Mouse (Mus musculus) mature B cell (primary cell): ENCODE data around the gene Rpain.

ENCODE experiments used
- in situ Hi-C: fragments of 300-500 bp; cut with MboI; formaldehyde crosslinking; loops from 2 replicates; pipeline ENCODE4 v1.14.3; 2019

Rpain gene

DNA sequence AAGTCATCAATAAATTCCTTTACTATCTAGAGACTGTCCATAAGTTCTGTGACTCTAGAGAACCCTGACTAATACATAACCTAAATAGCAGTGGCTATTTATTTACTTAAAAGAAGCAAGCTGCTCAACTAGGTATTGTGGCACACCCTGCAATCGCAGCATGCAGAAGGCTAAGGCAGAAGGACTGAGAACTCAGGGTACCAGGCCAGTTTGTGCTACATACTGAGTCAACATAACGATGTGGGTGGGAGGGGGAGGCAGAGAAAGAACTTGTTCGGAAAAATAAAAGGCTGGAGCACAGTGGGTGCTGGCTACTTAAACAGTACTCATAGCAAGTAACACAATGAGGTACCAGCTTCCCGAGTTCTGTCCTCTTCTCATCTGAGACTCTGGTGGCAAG is 31.2 kb downstream of the Rpain start:
- in situ Hi-C loops = no loop called here

DNA sequence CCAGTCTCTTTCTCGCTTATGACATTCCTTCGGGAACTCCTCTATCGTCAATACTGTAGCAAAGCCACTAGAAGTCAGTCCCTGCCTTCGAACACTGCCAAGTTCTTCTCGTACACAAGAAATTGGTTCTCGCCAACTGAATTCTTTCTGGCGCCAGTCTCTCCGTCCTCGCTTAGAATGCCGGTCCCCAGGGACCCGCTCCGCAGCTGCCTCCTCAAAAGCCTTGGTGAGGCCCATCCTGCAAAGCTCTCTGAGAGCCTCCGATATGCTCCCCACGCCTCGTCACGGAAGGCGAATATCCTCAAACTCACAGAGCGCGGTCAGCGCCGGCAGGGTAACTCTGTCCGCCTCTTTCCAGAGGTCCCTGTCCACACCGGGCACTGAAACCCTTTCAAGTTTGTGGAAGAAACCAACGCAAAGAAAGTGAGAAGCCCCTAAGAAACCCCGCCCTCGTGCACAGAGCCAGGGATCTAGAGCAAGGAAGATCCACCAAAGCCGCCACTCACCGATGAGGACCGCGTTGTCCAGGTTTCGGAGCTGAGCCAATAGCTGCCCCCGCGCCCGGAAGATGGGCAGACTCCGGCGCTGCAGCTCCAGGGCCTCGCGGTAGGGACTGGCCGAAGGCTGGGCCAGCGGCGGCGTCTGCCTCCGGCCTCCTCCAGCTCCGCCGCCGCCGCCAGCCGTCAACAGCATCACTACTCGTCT is 33.8 kb downstream of the Rpain start:
- in situ Hi-C loops = no loop called here

DNA sequence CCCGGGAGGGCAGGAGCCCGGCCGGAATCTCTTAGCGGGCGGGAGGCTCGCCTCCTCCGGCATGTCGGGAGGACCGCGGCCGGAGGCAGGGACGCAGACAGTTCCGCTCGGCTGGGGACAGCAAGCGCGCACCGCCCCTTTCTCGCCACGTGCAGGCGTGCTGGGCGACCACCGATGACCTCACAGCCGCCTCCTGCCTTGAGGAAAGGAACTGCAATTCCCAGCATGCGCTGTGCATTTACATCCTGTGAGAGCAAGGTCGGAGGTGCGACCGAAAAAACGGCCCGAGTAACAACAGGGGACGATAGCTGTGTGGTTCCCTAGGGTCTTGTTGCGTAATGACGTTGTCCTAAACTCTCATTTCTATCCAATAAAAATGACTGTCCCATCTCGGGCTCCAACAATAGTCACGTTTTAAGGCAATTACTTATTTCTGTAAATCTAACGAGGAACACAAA is 34.3 kb downstream of the Rpain start, which contains the start of gene Dhx33:
Gene Dhx33, minus strand, starts transcription at position 122 of the 458 bp plus-strand sequence.
- in situ Hi-C loops = no loop called here

DNA sequence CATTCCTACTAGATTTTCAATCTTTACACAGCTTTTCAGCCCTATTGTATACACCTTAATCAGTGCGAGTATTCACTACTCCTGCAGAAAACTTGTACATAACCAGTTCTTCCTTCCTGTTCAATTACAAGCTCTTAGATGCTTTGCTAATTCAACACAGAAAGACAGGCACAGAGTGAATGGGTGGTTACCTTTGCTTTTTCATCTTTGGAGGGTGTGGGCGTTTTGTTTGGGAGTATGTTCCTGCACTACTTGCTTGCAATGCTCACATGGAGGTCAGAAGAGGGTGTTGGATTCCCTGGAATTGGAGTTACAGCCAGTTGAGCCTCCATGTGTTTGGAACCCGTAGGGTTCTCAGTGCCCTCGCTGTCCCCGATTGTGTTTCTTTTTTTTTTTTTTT is 35.0 kb downstream of the Rpain start:
- in situ Hi-C loops = no loop called here

DNA sequence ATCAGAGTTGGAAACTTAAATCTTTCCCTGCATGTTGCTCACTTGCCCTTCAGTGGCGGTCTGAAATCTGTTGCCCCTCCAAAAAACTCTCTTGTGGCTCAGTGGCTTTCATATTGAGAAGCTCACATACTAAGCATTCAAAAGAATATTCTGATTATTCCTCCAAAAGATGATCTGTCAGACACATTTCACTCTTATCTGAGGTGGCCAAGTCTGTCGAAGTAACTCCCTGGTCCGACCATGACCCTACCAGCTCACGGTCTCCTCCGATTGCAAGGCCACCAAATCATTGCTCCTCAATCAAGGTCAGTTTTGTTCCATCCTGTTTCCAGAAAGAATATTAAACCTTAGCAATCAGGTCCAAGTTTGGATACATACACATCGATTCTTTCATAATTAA is 37.0 kb downstream of the Rpain start:
- in situ Hi-C loops = no loop called here

DNA sequence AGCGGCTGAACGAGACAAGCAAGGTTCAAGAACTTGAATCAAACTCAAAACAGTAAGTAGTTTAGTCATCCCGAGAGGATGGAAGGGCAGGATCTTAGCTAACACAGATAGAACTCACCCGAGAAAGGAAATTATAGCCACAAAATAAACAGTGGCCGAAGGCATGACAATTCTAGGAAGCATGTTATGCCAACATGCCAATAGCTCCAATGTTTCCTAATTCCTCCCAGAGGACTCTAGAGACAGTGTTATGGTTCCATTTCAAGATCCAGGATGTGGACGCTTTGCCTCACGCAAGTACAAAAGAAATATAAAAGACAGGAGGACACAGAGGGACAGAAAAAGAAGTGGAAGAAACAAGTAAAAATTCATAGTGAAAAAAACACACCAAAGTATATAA is 37.8 kb downstream of the Rpain start:
- in situ Hi-C loops = no loop called here

DNA sequence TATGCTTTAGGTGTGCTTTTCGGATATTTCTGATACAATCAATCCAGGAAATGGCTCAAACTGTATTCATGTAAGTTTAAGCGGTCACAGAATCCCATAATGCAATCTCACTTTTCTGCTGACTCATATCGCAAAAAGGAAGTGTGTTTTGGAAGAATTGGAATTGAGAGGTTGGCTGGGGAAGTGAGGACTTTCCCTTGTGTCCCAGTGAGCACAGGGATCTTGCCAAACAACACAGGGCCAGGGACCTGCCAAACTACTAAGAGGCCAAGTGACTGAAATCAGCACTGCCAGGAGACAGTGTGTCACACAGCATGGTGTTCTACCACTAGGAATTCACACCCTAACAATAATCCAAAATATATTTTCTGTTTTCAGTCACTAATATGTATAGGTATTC is 38.3 kb downstream of the Rpain start:
- in situ Hi-C loops = no loop called here

DNA sequence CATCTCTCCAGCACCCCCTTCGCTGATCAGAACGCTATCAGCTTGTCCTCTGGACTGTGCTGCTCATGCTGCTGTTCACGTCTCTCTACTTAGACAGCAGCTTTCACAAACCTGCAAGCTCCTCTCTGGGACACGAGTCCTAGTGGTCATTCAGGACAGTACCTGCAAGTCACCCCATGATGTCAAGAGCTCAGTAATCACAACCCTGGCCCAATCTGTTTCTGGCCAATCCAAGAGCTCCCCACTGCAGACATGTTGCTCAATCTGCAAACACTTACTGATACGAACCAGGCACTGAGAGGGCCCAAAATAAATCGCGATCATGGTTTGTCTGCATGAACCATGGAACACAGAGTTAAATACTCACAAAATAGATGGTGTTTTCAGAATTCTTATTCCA is 42.7 kb downstream of the Rpain start:
- in situ Hi-C loops = no loop called here

DNA sequence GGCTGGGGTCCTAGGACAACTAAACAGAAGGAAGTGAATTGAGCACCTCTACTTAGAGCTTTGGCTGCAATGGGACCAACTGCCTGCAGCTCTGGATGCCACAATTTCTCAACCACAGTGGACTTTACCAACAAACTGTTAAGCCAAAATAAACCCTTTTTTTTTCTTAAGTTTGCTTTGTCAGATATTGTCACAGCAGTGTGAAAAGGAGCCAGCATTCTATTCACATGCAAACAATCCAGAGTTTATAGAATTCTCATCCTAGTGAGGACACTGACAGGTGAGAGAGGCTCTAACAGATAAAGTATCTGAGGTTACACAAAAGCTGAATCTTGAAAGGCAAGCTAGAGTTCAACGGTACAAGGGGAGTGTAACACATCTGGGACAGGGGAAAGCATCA is 47.0 kb downstream of the Rpain start:
- in situ Hi-C loops = no loop called here

DNA sequence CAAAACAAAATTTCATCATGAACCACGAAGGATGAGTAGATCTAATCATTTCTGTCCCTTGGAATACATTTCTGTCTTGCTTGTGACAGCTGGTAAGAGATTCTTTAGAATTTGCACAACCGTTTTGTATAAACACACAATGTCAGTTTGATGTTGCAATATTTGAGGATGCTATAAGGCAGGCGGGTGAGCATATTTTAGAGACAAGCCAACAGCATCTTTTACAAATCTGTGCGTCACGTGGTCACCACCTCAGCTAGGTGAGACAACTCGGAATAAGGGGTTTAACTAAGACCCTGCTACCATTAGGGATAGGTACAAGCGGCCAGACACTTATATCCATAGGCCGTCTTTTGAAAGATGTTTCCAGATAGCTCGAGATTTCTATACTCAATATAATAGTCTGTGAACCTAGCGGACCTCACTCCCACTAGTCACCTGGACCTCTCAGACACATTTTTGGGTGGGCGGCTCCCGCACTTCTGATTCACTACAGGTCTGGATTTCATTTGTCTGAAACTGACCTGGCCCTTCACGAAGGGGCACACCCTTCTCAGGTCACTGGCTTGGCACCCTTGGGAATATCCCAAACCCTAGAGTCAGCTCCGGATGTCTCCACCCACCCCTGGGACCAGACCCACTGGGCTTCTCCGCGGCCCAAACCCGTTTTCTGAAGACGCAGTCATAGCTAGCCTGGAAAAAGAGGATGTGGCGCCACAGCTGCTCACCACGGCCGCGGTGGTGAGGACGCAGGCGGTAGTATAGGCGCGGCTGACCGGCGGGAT is 48.6 kb downstream of the Rpain start:
- in situ Hi-C loops = no loop called here

DNA sequence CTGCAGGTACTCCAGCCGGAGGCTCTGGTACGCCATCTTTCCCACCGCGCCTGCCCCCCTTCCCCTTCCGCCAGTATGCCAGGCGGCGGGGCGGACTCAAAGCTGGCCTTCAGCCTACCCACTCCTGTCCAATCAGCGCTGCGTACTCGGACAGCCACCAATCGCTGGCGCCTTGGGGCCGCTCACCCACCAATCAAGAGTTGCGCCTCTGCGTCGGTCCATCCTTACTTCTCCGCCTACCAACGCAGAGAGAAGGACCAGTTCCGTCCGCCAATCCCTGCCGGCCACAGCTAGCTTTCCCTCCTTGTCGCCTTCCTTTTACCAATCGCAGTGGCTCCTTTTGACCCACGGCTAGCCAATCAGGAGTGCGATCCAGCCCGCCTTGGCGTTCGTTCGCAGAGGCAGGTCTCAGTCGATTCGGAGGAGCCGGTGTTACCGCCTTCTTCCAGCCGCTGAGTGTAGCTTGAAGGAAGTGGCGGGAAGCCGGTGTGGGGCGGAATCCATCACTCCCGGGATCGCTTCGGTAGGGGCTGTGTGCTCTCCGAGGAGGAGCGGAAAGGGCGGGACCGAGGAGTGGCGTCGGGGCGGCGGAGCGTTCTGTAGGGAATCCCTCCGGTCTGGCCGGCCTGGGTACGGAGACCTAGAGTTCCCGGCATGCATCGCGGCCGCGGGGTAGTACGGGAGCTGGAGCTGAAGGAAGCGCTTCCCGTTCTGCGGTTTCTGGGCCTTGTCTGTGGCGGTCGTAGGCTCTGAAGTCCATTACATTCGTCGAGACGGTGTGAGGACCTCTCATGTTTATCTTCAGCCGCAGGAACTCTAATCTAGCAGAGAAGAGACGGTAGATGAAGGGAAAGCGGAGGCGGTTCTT is 49.4 kb downstream of the Rpain start, which contains the start of the genes Mis12 and Derl2:
Gene Mis12, plus strand, starts transcription at position 411 of the 868 bp plus-strand sequence.
Gene Derl2, minus strand, starts transcription at position 641 of the 868 bp plus-strand sequence.
- in situ Hi-C loops = no loop called here
